22 mouse cellular contexts compared by ENCODE assay signal in genomic region chr17:81546525-81546924, GRCm38 (mm10).
A peak's percentile ranks its signal among the peaks of the same experiment; 100 is the strongest.
DNase-seq lines count a peak whose midpoint lies in the region; ATAC-seq and TF ChIP-seq lines count a peak whose summit lies in the region.
"Had no signal": no experiment of that assay in that cellular context is flagged by ENCODE, and none has a peak within 500 bp of the region (broad histone marks: within the 10 kb centered on the region; RNA-seq: fewer than 3 reads in every experiment).

No protein-coding gene starts in this region.

- WGBS in heart, embryonic 14.5 days = 67% methylated on average over 6 of the region's 6 CpGs
- 47% methylated on average over 6 of the region's 6 CpGs for WGBS in kidney, postnatal 0 days
- 47% methylated on average over 6 of the region's 6 CpGs for WGBS in kidney, adult 2 months
- 52% methylated on average over 6 of the region's 6 CpGs for whole genome bisulfite sequencing in lung, postnatal 0 days
- 58% methylated on average over 6 of the region's 6 CpGs for WGBS in stomach, postnatal 0 days

- no peak for TF ChIP-seq CTCF in kidney, postnatal 0 days (IDR thresholded peaks at IDR 0.05; ENCODE audit: low read depth)
- no peak for TF ChIP-seq CTCF in kidney, adult 2 months (conservative IDR thresholded peaks at IDR 0.05; ENCODE audit: insufficient read depth, insufficient read length, low read depth, low read length)
- no peak for TF ChIP-seq CTCF in lung, postnatal 0 days (IDR thresholded peaks at IDR 0.05)
- TF ChIP-seq CTCF in stomach, postnatal 0 days (IDR thresholded peaks at IDR 0.05; ENCODE audit: low read depth) = no peak

- H3K27ac ChIP-seq in heart, embryonic 14.5 days (replicated peaks in 1 of 2; ENCODE audit: control insufficient read depth in 1 of 2, insufficient read depth in 1 of 2, low read depth in 2 of 2, low read length in 2 of 2) = peak overlapping the region; percentile 33 to 43; a peak in 3 of 4 replicates
- no peak overlapping the region; the same call in 1 of the 2 replicates for H3K27ac ChIP-seq in kidney, postnatal 0 days
- no peak overlapping the region for H3K27ac ChIP-seq in kidney, adult 2 months (ENCODE audit: insufficient read depth, low read depth, low read length)
- H3K27ac ChIP-seq in lung, postnatal 0 days (ENCODE audit: low read length) = no peak overlapping the region
- H3K27ac ChIP-seq in stomach, postnatal 0 days (replicated peaks) = no peak overlapping the region
- H3K27ac ChIP-seq: forebrain, embryonic 15.5 days; hindbrain, embryonic 10.5 days; intestine, embryonic 15.5 days; midbrain, embryonic 10.5 days; neural tube, embryonic 13.5 days had no signal

- no peak for ATAC-seq in heart, embryonic 14.5 days (ENCODE audit: insufficient number of reproducible peaks, insufficient read depth, low FRiP score, low read depth)
- peak; percentile 49; the same call in 1 of the 2 replicates for ATAC-seq in kidney, postnatal 0 days (replicated peaks; ENCODE audit: low FRiP score, low read depth)
- ATAC-seq in lung, postnatal 0 days = peak; percentile 55
- ATAC-seq in stomach, postnatal 0 days (ENCODE audit: low FRiP score, low TSS enrichment) = peak; percentile 84
- ATAC-seq: CD4-positive, CD25-positive, alpha-beta regulatory T cell, adult 4 months; forebrain, embryonic 15.5 days; hindbrain, embryonic 16.5 days; intestine, embryonic 15.5 days; midbrain, embryonic 16.5 days had no signal

- H3K4me1 ChIP-seq in heart, embryonic 14.5 days (ENCODE audit: control insufficient read depth in 2 of 2, insufficient read depth in 2 of 2, low read length in 2 of 2) = peaks cover 16 to 52% of the 10 kb centered on the region in 2 experiments
- 0 out of 2 replicates have a peak, but pooled peaks cover 3% of the 10 kb centered on the region for H3K4me1 ChIP-seq in kidney, postnatal 0 days (replicated peaks; ENCODE audit: insufficient read depth, low read length)
- no peaks in the 10 kb centered on the region for H3K4me1 ChIP-seq in kidney, adult 2 months (ENCODE audit: control insufficient read depth, insufficient read depth, low read length)
- no peaks in the 10 kb centered on the region for H3K4me1 ChIP-seq in lung, postnatal 0 days (ENCODE audit: insufficient read depth, low read depth, low read length)
- no peaks in the 10 kb centered on the region for H3K4me1 ChIP-seq in stomach, postnatal 0 days (replicated peaks; ENCODE audit: control insufficient read depth, insufficient read depth)
- H3K4me1 ChIP-seq: forebrain, embryonic 15.5 days; intestine, embryonic 15.5 days had no signal

- no peak for TF ChIP-seq POLR2A in kidney, adult 2 months (IDR thresholded peaks at IDR 0.05; ENCODE audit: low read depth, low read length)

- no peaks in the 10 kb centered on the region for H3K27me3 ChIP-seq in heart, embryonic 14.5 days (ENCODE audit: control insufficient read depth, insufficient read depth, low read length)
- H3K27me3 ChIP-seq in kidney, postnatal 0 days (ENCODE audit: insufficient read depth, low read length) = no peaks in the 10 kb centered on the region
- no peaks in the 10 kb centered on the region for H3K27me3 ChIP-seq in kidney, adult 2 months (replicated peaks; ENCODE audit: control insufficient read depth, insufficient read depth, low read length)
- H3K27me3 ChIP-seq in lung, postnatal 0 days (replicated peaks; ENCODE audit: insufficient read depth, low read length) = no peaks in the 10 kb centered on the region
- no peaks in the 10 kb centered on the region for H3K27me3 ChIP-seq in stomach, postnatal 0 days (ENCODE audit: control insufficient read depth, insufficient read depth, low read length)
- H3K27me3 ChIP-seq: forebrain, embryonic 15.5 days; heart, embryonic 12.5 days; intestine, embryonic 15.5 days; neural tube, embryonic 13.5 days had no signal

- intact Hi-C loops in heart, postnatal 25 days (cut with DNase I) = no loop called here

- H3K9ac ChIP-seq in heart, embryonic 14.5 days (ENCODE audit: low read length) = no peak overlapping the region
- H3K9ac ChIP-seq in kidney, postnatal 0 days (ENCODE audit: low read depth, low read length) = no peak overlapping the region
- H3K9ac ChIP-seq in lung, postnatal 0 days (replicated peaks; ENCODE audit: low read depth) = no peak overlapping the region
- no peak overlapping the region for H3K9ac ChIP-seq in stomach, postnatal 0 days (ENCODE audit: low read length)
- H3K9ac ChIP-seq: forebrain, embryonic 15.5 days; heart, embryonic 12.5 days; intestine, embryonic 15.5 days; neural tube, embryonic 13.5 days had no signal

- peaks cover 14% of the 10 kb centered on the region for H3K36me3 ChIP-seq in heart, embryonic 14.5 days (ENCODE audit: control insufficient read depth, insufficient read depth, low read length)
- no peaks in the 10 kb centered on the region for H3K36me3 ChIP-seq in kidney, postnatal 0 days (ENCODE audit: insufficient read depth, low read length)
- no peaks in the 10 kb centered on the region for H3K36me3 ChIP-seq in kidney, adult 2 months (ENCODE audit: control insufficient read depth, insufficient read depth, low read length)
- no peaks in the 10 kb centered on the region for H3K36me3 ChIP-seq in lung, postnatal 0 days (ENCODE audit: insufficient read depth, low read length)
- H3K36me3 ChIP-seq in stomach, postnatal 0 days (ENCODE audit: control insufficient read depth, insufficient read depth, low read length) = no peaks in the 10 kb centered on the region
- H3K36me3 ChIP-seq: forebrain, embryonic 15.5 days; heart, embryonic 12.5 days; hindbrain, embryonic 10.5 days; intestine, embryonic 15.5 days; midbrain, embryonic 10.5 days; neural tube, embryonic 13.5 days had no signal

- no peak for TF ChIP-seq EP300 in lung, postnatal 0 days (IDR thresholded peaks at IDR 0.05)
- TF ChIP-seq EP300 in stomach, postnatal 0 days (optimal IDR thresholded peaks at IDR 0.05) = no peak

- no peak overlapping the region for H3K4me3 ChIP-seq in heart, embryonic 14.5 days (ENCODE audit: control insufficient read depth in 1 of 2, insufficient read depth in 1 of 2, low read depth in 1 of 2, low read length in 2 of 2)
- no peak overlapping the region for H3K4me3 ChIP-seq in kidney, postnatal 0 days (replicated peaks; ENCODE audit: low read depth, low read length)
- no peak overlapping the region for H3K4me3 ChIP-seq in kidney, adult 2 months (ENCODE audit: insufficient read depth, low read depth, low read length)
- H3K4me3 ChIP-seq in lung, postnatal 0 days (ENCODE audit: low read depth, low read length) = no peak overlapping the region
- H3K4me3 ChIP-seq in stomach, postnatal 0 days (ENCODE audit: low read depth, low read length) = no peak overlapping the region
- H3K4me3 ChIP-seq: forebrain, embryonic 15.5 days; heart, embryonic 12.5 days; hindbrain, embryonic 10.5 days; intestine, embryonic 15.5 days; midbrain, embryonic 10.5 days; myocyte; neural tube, embryonic 13.5 days had no signal

- H3K9me3 ChIP-seq in heart, embryonic 14.5 days (ENCODE audit: control insufficient read depth, low read length) = no peaks in the 10 kb centered on the region
- H3K9me3 ChIP-seq in kidney, postnatal 0 days (replicated peaks; ENCODE audit: low read length) = no peaks in the 10 kb centered on the region
- H3K9me3 ChIP-seq in lung, postnatal 0 days (ENCODE audit: low read length) = no peaks in the 10 kb centered on the region
- H3K9me3 ChIP-seq in stomach, postnatal 0 days (ENCODE audit: control insufficient read depth, low read length) = no peaks in the 10 kb centered on the region
- H3K9me3 ChIP-seq: forebrain, embryonic 15.5 days; heart, embryonic 12.5 days; hindbrain, embryonic 10.5 days; intestine, embryonic 15.5 days; midbrain, embryonic 10.5 days; neural tube, embryonic 13.5 days had no signal

- DNase-seq in heart, postnatal 25 days (ENCODE audit: low spot score) = no peak
- DNase-seq in kidney, postnatal 0 days (ENCODE audit: low spot score) = peak; percentile 51
- no peak for DNase-seq in kidney, adult 2 months
- peak; percentile 16 for DNase-seq in lung, postnatal 0 days (ENCODE audit: low spot score)
- no peak for DNase-seq in lung, postnatal 10 days
- peak; percentile 29 for DNase-seq in stomach, postnatal 0 days (ENCODE audit: low spot score)
- DNase-seq: adrenal gland, postnatal 14 days; cerebellum, adult 8-10 months; cerebellum, postnatal 36 days; embryo, embryonic 11 days; gastrocnemius, postnatal 10 days had no signal

- no peak overlapping the region for H3K4me2 ChIP-seq in heart, embryonic 14.5 days (ENCODE audit: low read length)
- H3K4me2 ChIP-seq in kidney, postnatal 0 days (ENCODE audit: low read length) = no peak overlapping the region
- no peak overlapping the region for H3K4me2 ChIP-seq in lung, postnatal 0 days (replicated peaks; ENCODE audit: low read depth, low read length)
- H3K4me2 ChIP-seq in stomach, postnatal 0 days (replicated peaks; ENCODE audit: low read depth) = no peak overlapping the region
- H3K4me2 ChIP-seq: forebrain, embryonic 15.5 days; heart, embryonic 12.5 days; intestine, embryonic 15.5 days; neural tube, embryonic 13.5 days had no signal

Comparison
In these comparisons a context has a peak if more than half of its experiments do, and no peak if none do; other contexts are left out.
1. DNase-seq: peak in kidney, postnatal 0 days (single experiment), lung, postnatal 0 days (single experiment) and stomach, postnatal 0 days (single experiment); none in heart, postnatal 25 days (single experiment), kidney, adult 2 months (single experiment) and lung, postnatal 10 days (single experiment).
2. H3K27ac ChIP-seq: peak in heart, embryonic 14.5 days (2 of 2); none in kidney, postnatal 0 days (single experiment), kidney, adult 2 months (single experiment), lung, postnatal 0 days (single experiment) and stomach, postnatal 0 days (single experiment).